Mouse (Mus musculus) kidney, embryonic 14.5 days (tissue): ENCODE data around the gene Prph. TPM values are rescaled to one million over a fixed set of nuclear protein-coding genes. Genes with fewer than 3 reads are reported as not detected.

Experiments used
- microRNA-seq: library from miRNA; unstranded; fragments of <30 nt; microRNA quantifications from one replicate; pipeline ENCODE4, GENCODE M21; 2016
- polyA plus RNA-seq: library from polyadenylated mRNA; unstranded; fragments of >200 nt; fragmentation: Nextera tagmentation; extraction: Ambion mirVana; gene quantifications from 2 replicates; pipeline ENCODE4 v1.2.1, GENCODE M21; 2014

Gene Prph
- polyA plus RNA-seq, 1 experiment from 2014 or later: 0.31 TPM

Small RNAs within 50 kb of the gene (microRNA-seq; reads per million reads assigned to microRNA genes)
- 0.63 reads per million for gene Mir6960

Other genes starting within 250 kb of the Prph start
- 1.4 TPM in 2 replicates for gene Ddn, start 245.7 kb upstream of the Prph start, polyA plus RNA-seq
- 67.8 and 83.7 TPM in 2 replicates for gene Prkag1, start 223.7 kb upstream of the Prph start, polyA plus RNA-seq
- 17.5 and 21.4 TPM in 2 replicates for gene Kmt2d, start 184.0 kb upstream of the Prph start, polyA plus RNA-seq
- gene Rhebl1, start 160.6 kb upstream of the Prph start, polyA plus RNA-seq: 14.4 and 22.4 TPM in 2 replicates
- gene Dhh, start 156.6 kb upstream of the Prph start, polyA plus RNA-seq: 0.54 and 0.84 TPM in 2 replicates
- gene Lmbr1l, start 136.9 kb upstream of the Prph start, polyA plus RNA-seq: 5.5 and 8.6 TPM in 2 replicates
- gene Tuba1b, start 120.6 kb upstream of the Prph start, polyA plus RNA-seq: 1,971 and 2,088 TPM in 2 replicates
- not detected in 2 replicates for gene Gm49450, start 101.6 kb upstream of the Prph start, polyA plus RNA-seq
- 891 and 921 TPM in 2 replicates for gene Tuba1a, start 101.5 kb upstream of the Prph start, polyA plus RNA-seq
- gene Tuba1c, start 25.3 kb upstream of the Prph start, polyA plus RNA-seq: 187 and 196 TPM in 2 replicates
- 27.3 and 31.7 TPM in 2 replicates for gene Troap, start 19.4 kb downstream of the Prph start, polyA plus RNA-seq
- 0.43 and 1.3 TPM in 2 replicates for gene C1ql4, start 32.6 kb downstream of the Prph start, polyA plus RNA-seq
- 5.4 and 7.1 TPM in 2 replicates for gene Dnajc22, start 38.0 kb downstream of the Prph start, polyA plus RNA-seq
- gene Spats2, start 70.7 kb downstream of the Prph start, polyA plus RNA-seq: 51.5 and 55.2 TPM in 2 replicates
- gene Kcnh3, start 169.7 kb downstream of the Prph start, polyA plus RNA-seq: 0.46 and 1.4 TPM in 2 replicates
- gene Mcrs1, start 196.8 kb downstream of the Prph start, polyA plus RNA-seq: 180 and 182 TPM in 2 replicates
- gene Prpf40b, start 239.9 kb downstream of the Prph start, polyA plus RNA-seq: 39.5 and 63.9 TPM in 2 replicates
- 0.07 and 0.22 TPM in 2 replicates for gene Fam186b, start 240.7 kb downstream of the Prph start, polyA plus RNA-seq